Mouse (Mus musculus): Measurements from ENCODE around the gene Cltc. TPM values are rescaled to one million over a fixed set of nuclear protein-coding genes. Genes with fewer than 3 reads are reported as not detected.
"Not testable (repeated sequence)": the region's sequence is repeated elsewhere in the genome, so short reads cannot be mapped to it uniquely, and the experiment has no call there.

The Cltc gene
- total RNA-seq (2021), result 100 to 1,000 TPM; 534 to 538 TPM
- long read RNA-seq, experiment 1, full-length matches to known transcripts, result 82 of 176 reads
- long read RNA-seq, experiment 1, partial matches to known transcripts, result 68 of 176 reads
- long read RNA-seq, experiment 1, other reads (novel, unspliced or antisense), result 26 of 176 reads
- long read RNA-seq, experiment 2, full-length matches to known transcripts, result 41 of 94 reads
- long read RNA-seq, experiment 2, partial matches to known transcripts, result 41 of 94 reads
- long read RNA-seq, experiment 2, other reads (novel, unspliced or antisense), result 12 of 94 reads

- DNase-seq (ENCODE audit: low spot score in 2 of 2), result peak; percentile 95 to 96
These were observed at the start of gene Cltc for GRCm38 (mm10) chr11:86757480-86758371. Gene Cltc, minus strand, starts transcription at chr11:86757565.

GRCm38 (mm10) chr11:86807001-86807477 is 49.7 kb upstream of the Cltc start:
- DNase-seq (ENCODE audit: low spot score in 2 of 2), result peak; percentile 31 to 59

GRCm38 (mm10) chr11:86794161-86794560 is 36.8 kb upstream of the Cltc start:
- DNase-seq (ENCODE audit: low spot score in 2 of 2), result no peak

- not testable (repeated sequence) for DNase-seq (ENCODE audit: low spot score in 2 of 2)
These were observed 30.1 kb upstream of the Cltc start for GRCm38 (mm10) chr11:86787436-86787835.

- no peak for DNase-seq (ENCODE audit: low spot score in 2 of 2)
These were observed 28.4 kb upstream of the Cltc start for GRCm38 (mm10) chr11:86785767-86786166.

- DNase-seq (ENCODE audit: low spot score in 2 of 2), result no peak
These were observed 12.5 kb upstream of the Cltc start for GRCm38 (mm10) chr11:86769884-86770283.

GRCm38 (mm10) chr11:86764501-86764900 is 7.1 kb upstream of the Cltc start:
- no peak for DNase-seq (ENCODE audit: low spot score in 2 of 2)

GRCm38 (mm10) chr11:86763127-86763526 is 5.8 kb upstream of the Cltc start:
- not testable (repeated sequence) for DNase-seq (ENCODE audit: low spot score in 2 of 2)

GRCm38 (mm10) chr11:86760357-86760756 is 3.0 kb upstream of the Cltc start:
- no peak for DNase-seq (ENCODE audit: low spot score in 2 of 2)

GRCm38 (mm10) chr11:86759886-86760285 is 2.5 kb upstream of the Cltc start:
- DNase-seq (ENCODE audit: low spot score in 2 of 2), result no peak

GRCm38 (mm10) chr11:86759226-86759625 is 1.9 kb upstream of the Cltc start:
- no peak for DNase-seq (ENCODE audit: low spot score in 2 of 2)

- DNase-seq (ENCODE audit: low spot score in 2 of 2), result no peak
These were observed 1.2 kb upstream of the Cltc start for GRCm38 (mm10) chr11:86758559-86758958.

GRCm38 (mm10) chr11:86757142-86757479 is 254 bp downstream of the Cltc start:
- no peak for DNase-seq (ENCODE audit: low spot score in 2 of 2)

GRCm38 (mm10) chr11:86756156-86757141 is 916 bp downstream of the Cltc start:
- peak; percentile 14 to 32 for DNase-seq (ENCODE audit: low spot score in 2 of 2)

- no peak for DNase-seq (ENCODE audit: low spot score in 2 of 2)
These were observed 5.0 kb downstream of the Cltc start for GRCm38 (mm10) chr11:86752404-86752803.

GRCm38 (mm10) chr11:86751010-86751409 is 6.4 kb downstream of the Cltc start:
- no peak for DNase-seq (ENCODE audit: low spot score in 2 of 2)

GRCm38 (mm10) chr11:86749776-86750423 is 7.5 kb downstream of the Cltc start:
- no peak for DNase-seq (ENCODE audit: low spot score in 2 of 2)

- DNase-seq (ENCODE audit: low spot score in 2 of 2), result no peak
These were observed 11.5 kb downstream of the Cltc start for GRCm38 (mm10) chr11:86745634-86746404.

- DNase-seq (ENCODE audit: low spot score in 2 of 2), result no peak
These were observed 14.8 kb downstream of the Cltc start for GRCm38 (mm10) chr11:86742605-86743004.

- DNase-seq (ENCODE audit: low spot score in 2 of 2), result no peak
These were observed 15.9 kb downstream of the Cltc start for GRCm38 (mm10) chr11:86741505-86741904.

Measured in left cerebral cortex, adult 18-20 months (tissue).